Mouse (Mus musculus) spleen, postnatal 4 days (tissue): ENCODE results near the gene Ikzf3.

ENCODE experiments used
- DNase-seq, 2 experiments: peaks; one replicate each; pipeline ENCODE4 v3.0.0; 2022; ENCODE audit warnings: low spot score in 2 of 2

Ikzf3 gene

GRCm38 (mm10) chr11:98475630-98476433 is 70.0 kb downstream of the Ikzf3 start:
- DNase-seq = no peak

GRCm38 (mm10) chr11:98474967-98475366 is 70.9 kb downstream of the Ikzf3 start:
- DNase-seq = no peak

GRCm38 (mm10) chr11:98473916-98474479 is 71.8 kb downstream of the Ikzf3 start:
- DNase-seq = no peak

GRCm38 (mm10) chr11:98472696-98473095 is 73.1 kb downstream of the Ikzf3 start:
- DNase-seq = no peak

- DNase-seq = no peak
These were observed 75.0 kb downstream of the Ikzf3 start for GRCm38 (mm10) chr11:98470795-98471194.

- DNase-seq = no peak
These were observed 75.8 kb downstream of the Ikzf3 start for GRCm38 (mm10) chr11:98469761-98470714.

- DNase-seq = no peak
These were observed 81.3 kb downstream of the Ikzf3 start for GRCm38 (mm10) chr11:98464516-98464915.

GRCm38 (mm10) chr11:98463911-98464310 is 81.9 kb downstream of the Ikzf3 start:
- no peak for DNase-seq

GRCm38 (mm10) chr11:98462255-98462654 is 83.6 kb downstream of the Ikzf3 start:
- no peak for DNase-seq

- no peak for DNase-seq
These were observed 84.6 kb downstream of the Ikzf3 start for GRCm38 (mm10) chr11:98461109-98461720.

GRCm38 (mm10) chr11:98459860-98460259 is 86.0 kb downstream of the Ikzf3 start:
- DNase-seq = no peak

GRCm38 (mm10) chr11:98459071-98459741 is 86.6 kb downstream of the Ikzf3 start:
- peak in 1 of 2 experiments; percentile 50 for DNase-seq

- peak in 1 of 2 experiments; percentile 25 for DNase-seq
These were observed 87.5 kb downstream of the Ikzf3 start for GRCm38 (mm10) chr11:98458121-98458990.

GRCm38 (mm10) chr11:98457367-98458120 is 88.3 kb downstream of the Ikzf3 start:
- peak; percentile 91 to 98 for DNase-seq

- no peak for DNase-seq
These were observed 88.9 kb downstream of the Ikzf3 start for GRCm38 (mm10) chr11:98456945-98457344.

- DNase-seq = no peak
These were observed 89.3 kb downstream of the Ikzf3 start for GRCm38 (mm10) chr11:98456545-98456944.

- no peak for DNase-seq
These were observed 90.3 kb downstream of the Ikzf3 start for GRCm38 (mm10) chr11:98455484-98455883.

- DNase-seq = no peak
These were observed 95.7 kb downstream of the Ikzf3 start for GRCm38 (mm10) chr11:98449921-98450771.
